Mouse (Mus musculus) CD8-positive naive resting alpha-beta T cell, adult 2 months (primary cell): ENCODE measurements around the gene Nkx2-5.

Source experiments
- DNase-seq, 2 experiments: peaks; one replicate each; pipeline ENCODE4 v3.0.0; 2022; ENCODE audit warnings: low read depth in 2 of 2, low spot score in 2 of 2

Gene Nkx2-5

DNA sequence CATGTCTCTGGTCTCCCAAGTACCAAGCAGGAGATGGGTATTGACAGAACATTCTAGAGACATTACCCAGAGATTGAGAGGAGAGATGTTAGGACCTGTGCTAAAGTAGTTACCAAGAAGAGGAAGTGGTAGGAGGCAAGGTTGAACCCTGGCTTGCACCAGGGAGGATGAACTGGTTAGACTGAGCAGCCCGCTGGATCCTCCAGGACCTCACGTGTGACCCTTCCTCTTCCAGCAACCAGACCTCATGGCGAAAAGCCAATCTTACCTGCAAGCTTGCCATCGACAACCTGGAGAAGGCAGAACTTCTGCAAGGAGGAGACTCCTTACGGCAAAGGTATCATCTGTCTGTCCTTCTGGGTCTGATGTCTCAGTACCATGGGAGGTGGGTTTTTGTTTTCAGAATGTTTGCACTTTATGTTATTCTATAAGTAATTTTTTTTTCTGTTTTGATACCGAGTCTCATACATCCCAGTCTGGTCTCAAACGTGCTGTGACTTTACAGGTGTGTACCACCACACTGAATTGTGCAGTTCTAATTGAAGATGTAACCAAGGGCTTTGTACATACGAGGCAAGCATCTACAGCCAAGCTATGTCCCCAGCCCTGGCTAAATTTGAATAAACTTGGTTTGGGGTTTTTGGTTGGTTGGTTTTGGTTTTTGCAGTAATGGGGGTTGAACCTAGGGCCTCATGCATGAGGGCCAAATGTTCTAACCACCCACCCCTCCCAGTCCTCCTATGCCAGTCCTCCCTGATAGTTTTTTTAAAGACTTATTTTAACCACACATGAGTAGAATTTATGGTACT is 55.1 kb downstream of the Nkx2-5 start:
- DNase-seq, result no peak

DNA sequence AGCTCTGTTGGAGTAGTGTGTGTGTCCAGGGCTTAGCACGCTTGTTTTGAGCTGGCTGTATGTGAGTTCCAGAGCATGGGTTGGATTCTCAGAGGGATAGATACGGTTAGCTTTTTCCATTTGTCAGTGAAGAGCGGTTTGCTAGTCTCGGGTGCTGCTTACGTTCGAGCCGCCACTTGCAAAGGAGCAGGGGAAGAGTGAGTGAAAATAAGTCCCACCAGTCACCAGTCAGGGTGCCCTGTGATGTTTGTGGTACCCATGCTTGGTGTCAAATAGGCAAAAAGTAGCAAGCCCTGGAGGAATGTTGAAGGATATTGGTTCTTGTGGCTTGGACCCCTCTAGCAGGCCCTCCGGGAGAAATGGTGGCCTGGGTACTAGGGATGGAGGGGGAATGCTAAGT is 55.8 kb downstream of the Nkx2-5 start:
- no peak for DNase-seq
